Mouse (Mus musculus) MEL (cell line): ENCODE results near the gene Laptm4a. TPM values are rescaled to one million over a fixed set of nuclear protein-coding genes. Genes with fewer than 3 reads are reported as not detected.

Experiments used
- DNase-seq: peaks from one replicate; pipeline ENCODE4 v3.0.0; 2011; ENCODE audit warnings: low read depth, low spot score
- H3K27ac ChIP-seq: 2 replicates; pipeline ENCODE4 v1.5.1; 2012; ENCODE audit warnings: low read depth, mild to moderate bottlenecking, control low read depth, low read length, moderate library complexity; ENCODE audit not compliant: control insufficient read depth
- H3K27me3 ChIP-seq, 2 experiments: fragments of 150-350 bp in 1 of 2; sonication (generic) in 1 of 2; 2 replicates each; pipeline ENCODE4 v1.6.1; 2012; ENCODE audit warnings: low read length in 2 of 2, mild to moderate bottlenecking in 2 of 2, improper control_type of control experiment in 1 of 2, moderate library complexity in 1 of 2; ENCODE audit not compliant: insufficient read depth in 2 of 2, control insufficient read depth in 1 of 2
- H3K36me3 ChIP-seq, 2 experiments: 2 replicates each; pipeline ENCODE4 v1.6.1; 2012 to 2014; ENCODE audit warnings: low read length in 2 of 2, improper control_type of control experiment in 1 of 2, inconsistent platforms in 1 of 2, mild to moderate bottlenecking in 1 of 2; ENCODE audit not compliant: insufficient read depth in 2 of 2, control insufficient read depth in 1 of 2
- H3K4me1 ChIP-seq, 2 experiments: fragments of 150-350 bp in 1 of 2; sonication (generic) in 1 of 2; 2 replicates each; pipeline ENCODE4 v1.6.1; 2012; ENCODE audit warnings: low read length in 2 of 2, improper control_type of control experiment in 1 of 2, mild to moderate bottlenecking in 1 of 2; ENCODE audit not compliant: insufficient read depth in 2 of 2, control insufficient read depth in 1 of 2
- H3K4me3 ChIP-seq, 2 experiments: fragments of 150-350 bp in 1 of 2; sonication (generic) in 1 of 2; 2 replicates each; pipeline ENCODE4 v1.5.1; 2012; ENCODE audit warnings: low read depth in 2 of 2, low read length in 2 of 2, mild to moderate bottlenecking in 2 of 2, moderate library complexity in 2 of 2, control low read depth in 1 of 2, improper control_type of control experiment in 1 of 2; ENCODE audit not compliant: control insufficient read depth in 1 of 2, insufficient read depth in 1 of 2
- H3K79me2 ChIP-seq: 2 replicates; pipeline ENCODE4 v1.6.1; 2012; ENCODE audit warnings: mild to moderate bottlenecking, low read length, moderate library complexity; ENCODE audit not compliant: control insufficient read depth, poor library complexity, insufficient read depth
- H3K9ac ChIP-seq: 2 replicates; pipeline ENCODE4 v1.6.1; 2012; ENCODE audit warnings: low read depth, mild to moderate bottlenecking, control low read depth, low read length, moderate library complexity; ENCODE audit not compliant: control insufficient read depth, poor library complexity, severe bottlenecking
- H3K9me3 ChIP-seq: fragments of 150-350 bp; sonication (generic); replicated peaks from 2 replicates; pipeline ENCODE4 v1.6.1; 2012; ENCODE audit warnings: mild to moderate bottlenecking, low read length, improper control_type of control experiment, moderate library complexity; ENCODE audit not compliant: insufficient read depth
- BHLHE40 ChIP-seq: IDR thresholded peaks from 2 replicates; pipeline ENCODE4 v1.6.1; 2012; ENCODE audit warnings: low read depth, mild to moderate bottlenecking, inconsistent platforms, low read length, improper control_type of control experiment, borderline replicate concordance
- CHD1 ChIP-seq: IDR thresholded peaks from 2 replicates; pipeline ENCODE4 v1.6.1; 2012; ENCODE audit warnings: low read depth, mild to moderate bottlenecking, inconsistent platforms, low read length, improper control_type of control experiment
- CHD2 ChIP-seq: IDR thresholded peaks from 2 replicates; pipeline ENCODE4 v1.6.1; 2011; ENCODE audit warnings: low read length, improper control_type of control experiment
- ELF1 ChIP-seq: IDR thresholded peaks from 2 replicates; pipeline ENCODE4 v1.6.1; 2014; ENCODE audit warnings: low read depth, mild to moderate bottlenecking, inconsistent platforms, low read length, improper control_type of control experiment, moderate library complexity
- EP300 ChIP-seq, 2 experiments: IDR thresholded peaks; 2 replicates each; pipeline ENCODE4 v1.6.1; 2011; ENCODE audit warnings: improper control_type of control experiment in 2 of 2, low read length in 2 of 2, low read depth in 1 of 2, mild to moderate bottlenecking in 1 of 2
- ETS1 ChIP-seq: IDR thresholded peaks from 2 replicates; pipeline ENCODE4 v1.6.1; 2012; ENCODE audit warnings: low read depth, mild to moderate bottlenecking, inconsistent platforms, low read length, improper control_type of control experiment, moderate library complexity
- GABPA ChIP-seq: IDR thresholded peaks from 2 replicates; pipeline ENCODE4 v1.6.1; 2012; ENCODE audit warnings: low read depth, mild to moderate bottlenecking, inconsistent platforms, low read length, improper control_type of control experiment, moderate library complexity
- GATA1 ChIP-seq: IDR thresholded peaks from 2 replicates; pipeline ENCODE4 v1.6.1; 2011; ENCODE audit warnings: low read depth, low read length, improper control_type of control experiment
- JUND ChIP-seq: IDR thresholded peaks from 2 replicates; pipeline ENCODE4 v1.6.1; 2011; ENCODE audit warnings: low read depth, mild to moderate bottlenecking, improper control_type of control experiment, low read length
- KAT2A ChIP-seq: conservative IDR thresholded peaks from 2 replicates; pipeline ENCODE4 v1.6.1; 2012; ENCODE audit warnings: low read depth, low read length, improper control_type of control experiment, inconsistent platforms
- MAX ChIP-seq: IDR thresholded peaks from 2 replicates; pipeline ENCODE4 v1.6.1; 2011; ENCODE audit warnings: low read length, improper control_type of control experiment
- MYC ChIP-seq: IDR thresholded peaks from 2 replicates; pipeline ENCODE4 v1.6.1; 2011; ENCODE audit warnings: low read depth, mild to moderate bottlenecking, low read length, improper control_type of control experiment, moderate library complexity
- NELFE ChIP-seq: IDR thresholded peaks from 2 replicates; pipeline ENCODE4 v1.6.1; 2011; ENCODE audit warnings: low read depth, low read length, improper control_type of control experiment
- NRF1 ChIP-seq: IDR thresholded peaks from 2 replicates; pipeline ENCODE4 v1.6.1; 2014; ENCODE audit warnings: low read depth, mild to moderate bottlenecking, inconsistent platforms, low read length, improper control_type of control experiment, moderate library complexity; ENCODE audit not compliant: poor library complexity, insufficient read depth, severe bottlenecking
- POLR2A ChIP-seq, 2 experiments: IDR thresholded peaks; 2 replicates each; pipeline ENCODE4 v1.6.1; 2011 to 2012; ENCODE audit warnings: low read length in 2 of 2, mild to moderate bottlenecking in 2 of 2, control low read depth in 1 of 2, improper control_type of control experiment in 1 of 2, low read depth in 1 of 2, moderate library complexity in 1 of 2; ENCODE audit not compliant: control insufficient read depth in 1 of 2, insufficient read depth in 1 of 2, poor library complexity in 1 of 2
- POLR2AphosphoS2 ChIP-seq: IDR thresholded peaks from 2 replicates; pipeline ENCODE4 v1.6.1; 2011; ENCODE audit warnings: low read length, improper control_type of control experiment
- POLR2AphosphoS5 ChIP-seq: IDR thresholded peaks from 2 replicates; pipeline ENCODE4 v1.6.1; 2012; ENCODE audit warnings: low read depth, borderline replicate concordance, mild to moderate bottlenecking, inconsistent platforms, low read length, moderate library complexity, mixed read lengths
- RAD21 ChIP-seq: IDR thresholded peaks from 2 replicates; pipeline ENCODE4 v1.6.1; 2011; ENCODE audit warnings: mild to moderate bottlenecking, low read depth, low read length, improper control_type of control experiment
- RCOR1 ChIP-seq: IDR thresholded peaks from 2 replicates; pipeline ENCODE4 v1.6.1; 2012; ENCODE audit warnings: low read depth, mild to moderate bottlenecking, inconsistent platforms, low read length, improper control_type of control experiment
- SMC3 ChIP-seq: IDR thresholded peaks from 2 replicates; pipeline ENCODE4 v1.6.1; 2011; ENCODE audit warnings: low read depth, low read length, improper control_type of control experiment
- TBP ChIP-seq: IDR thresholded peaks from 2 replicates; pipeline ENCODE4 v1.8.0; 2011; ENCODE audit warnings: low read depth, low read length, improper control_type of control experiment
- TCF12 ChIP-seq: IDR thresholded peaks from 2 replicates; pipeline ENCODE4 v1.6.1; 2014; ENCODE audit warnings: low read depth, mild to moderate bottlenecking, inconsistent platforms, low read length, improper control_type of control experiment, moderate library complexity
- ZC3H11A ChIP-seq: IDR thresholded peaks from 2 replicates; pipeline ENCODE4 v1.6.1; 2012; ENCODE audit warnings: low read depth, mild to moderate bottlenecking, inconsistent platforms, low read length, improper control_type of control experiment
- ZKSCAN1 ChIP-seq: IDR thresholded peaks from 2 replicates; pipeline ENCODE4 v1.6.1; 2012; ENCODE audit warnings: low read depth, mild to moderate bottlenecking, inconsistent platforms, low read length, improper control_type of control experiment, moderate library complexity
- ZMIZ1 ChIP-seq: IDR thresholded peaks from 2 replicates; pipeline ENCODE4 v1.6.1; 2012; ENCODE audit warnings: low read depth, mild to moderate bottlenecking, inconsistent platforms, low read length, improper control_type of control experiment, moderate library complexity
- ZNF384 ChIP-seq: IDR thresholded peaks from 2 replicates; pipeline ENCODE4 v1.6.1; 2012; ENCODE audit warnings: low read depth, mild to moderate bottlenecking, inconsistent platforms, low read length, improper control_type of control experiment
- polyA plus RNA-seq, 2 experiments: library from polyadenylated mRNA; stranded (reverse) in 1 of 2; unstranded in 1 of 2; fragments of >175 nt in 1 of 2; fragments of >200 nt in 1 of 2; gene quantifications; 2 replicates each; pipeline versions ENCODE4 v1.2.1 to v1.2.4; 2012; ENCODE audit warnings: low replicate concordance in 2 of 2, low read depth in 1 of 2; ENCODE audit not compliant: insufficient read length in 2 of 2, insufficient read depth in 1 of 2, missing spikeins in 1 of 2
- total RNA-seq: library from RNA; depleted of rRNA; stranded (reverse); fragments of 300-350 nt; gene quantifications from 2 replicates; pipeline ENCODE4 v1.2.3, GENCODE M21; 2012

Gene Laptm4a
- total and polyA plus RNA-seq, 3 experiments: 49.0 to 49.7 TPM; not detected in 1

DNA sequence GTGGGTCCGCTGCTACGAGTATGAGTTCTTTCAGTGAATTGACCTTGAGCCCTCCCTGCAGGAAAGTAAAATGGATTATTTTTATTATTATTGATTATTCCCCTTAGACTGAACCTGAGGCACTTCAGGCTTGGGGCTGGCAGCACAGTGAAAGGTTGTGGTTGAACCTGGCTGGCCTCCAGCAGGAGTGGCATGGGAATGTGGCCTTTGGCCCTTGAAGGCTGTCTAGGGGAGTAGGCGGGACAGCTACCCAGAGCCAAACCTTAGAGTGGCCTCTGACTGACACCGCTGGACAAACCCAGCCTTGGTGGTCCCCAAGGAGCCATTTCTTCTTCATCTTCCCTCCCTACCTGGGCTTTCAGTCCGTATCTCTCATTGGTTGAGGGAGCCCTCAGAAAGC lies 44.6 kb upstream of the Laptm4a start:
- peaks cover 0 to 4% of the 10 kb centered on the region in 2 experiments; a peak in 1 of 4 replicates for H3K27me3 ChIP-seq

GRCm38 (mm10) chr12:8877413-8877812 lies 44.1 kb upstream of the Laptm4a start:
- peaks cover 0 to 4% of the 10 kb centered on the region in 2 experiments; a peak in 1 of 4 replicates for H3K27me3 ChIP-seq
- no peaks in the 10 kb centered on the region for H3K79me2 ChIP-seq
- no peak overlapping the region for H3K4me3 ChIP-seq
- TF ChIP-seq GABPA: no peak
- TF ChIP-seq POLR2AphosphoS2: no peak
- TF ChIP-seq ZKSCAN1: no peak
- TF ChIP-seq CHD1: no peak
- no peak for TF ChIP-seq MAX
- no peak for TF ChIP-seq BHLHE40
- no peak for TF ChIP-seq ZNF384
- no peak for TF ChIP-seq CHD2
- TF ChIP-seq GATA1: no peak
- TF ChIP-seq POLR2A (IDR thresholded peaks at IDR 0.05; ENCODE audit: control insufficient read depth in 1 of 2, insufficient read depth in 1 of 2, low read depth in 1 of 2, low read length in 2 of 2, poor library complexity in 1 of 2): no peak
- TF ChIP-seq RAD21: no peak
- TF ChIP-seq POLR2AphosphoS5: no peak
- no peak for TF ChIP-seq NELFE
- TF ChIP-seq ETS1: no peak
- no peak for TF ChIP-seq JUND
- no peak overlapping the region for H3K27ac ChIP-seq
- H3K9me3 ChIP-seq: no peaks in the 10 kb centered on the region
- H3K4me1 ChIP-seq: no peaks in the 10 kb centered on the region
- no peak for DNase-seq
- no peaks in the 10 kb centered on the region for H3K36me3 ChIP-seq
- H3K9ac ChIP-seq: no peak overlapping the region

More for the DNA sequence above, 44.6 kb upstream of the Laptm4a start:
- no peak overlapping the region for H3K4me3 ChIP-seq
- H3K4me1 ChIP-seq: no peaks in the 10 kb centered on the region
- no peak overlapping the region for H3K27ac ChIP-seq
- H3K79me2 ChIP-seq: no peaks in the 10 kb centered on the region
- no peak for DNase-seq
- TF ChIP-seq TCF12 (no peak), RCOR1 (no peak), JUND (no peak)
- H3K36me3 ChIP-seq: no peaks in the 10 kb centered on the region
- no peak overlapping the region for H3K9ac ChIP-seq
- no peaks in the 10 kb centered on the region for H3K9me3 ChIP-seq

GRCm38 (mm10) chr12:8878752-8879151 lies 42.7 kb upstream of the Laptm4a start:
- Histone ChIP-seq H3K36me3 (no peaks in the 10 kb centered on the region), H3K79me2 (no peaks in the 10 kb centered on the region), H3K9me3 (no peaks in the 10 kb centered on the region), H3K27ac (no peak overlapping the region), H3K4me3 (no peak overlapping the region), H3K27me3 (peaks cover 0 to 4% of the 10 kb centered on the region in 2 experiments; a peak in 1 of 4 replicates), H3K9ac (no peak overlapping the region), H3K4me1 (no peaks in the 10 kb centered on the region)
- DNase-seq: no peak
- TF ChIP-seq MAX (no peak), NRF1 (no peak), ZKSCAN1 (no peak), JUND (no peak), EP300 (IDR thresholded peaks at IDR 0.05; ENCODE audit: low read depth in 1 of 2, low read length in 2 of 2) (no peak), POLR2AphosphoS2 (no peak), GABPA (no peak), CHD2 (no peak), ZMIZ1 (no peak), BHLHE40 (no peak), ETS1 (no peak), ZC3H11A (no peak), SMC3 (no peak), MYC (no peak), TBP (no peak), ELF1 (no peak), ZNF384 (no peak), KAT2A (no peak)
